Mouse (Mus musculus): Measurements from ENCODE around the gene Calhm4.

GRCm38 (mm10) chr10:34071650-34072049 lies 27.5 kb upstream of the Calhm4 start:
- TF ChIP-seq GATA1 (IDR thresholded peaks at IDR 0.05; ENCODE audit: borderline replicate concordance, low read length), result no peak
- TF ChIP-seq FLI1 (IDR thresholded peaks at IDR 0.05; ENCODE audit: low read length), result no peak

Data from megakaryocyte, embryonic 14.5 days (primary cell).